Mouse (Mus musculus): ENCODE results near the gene Uqcrc2.

DNA sequence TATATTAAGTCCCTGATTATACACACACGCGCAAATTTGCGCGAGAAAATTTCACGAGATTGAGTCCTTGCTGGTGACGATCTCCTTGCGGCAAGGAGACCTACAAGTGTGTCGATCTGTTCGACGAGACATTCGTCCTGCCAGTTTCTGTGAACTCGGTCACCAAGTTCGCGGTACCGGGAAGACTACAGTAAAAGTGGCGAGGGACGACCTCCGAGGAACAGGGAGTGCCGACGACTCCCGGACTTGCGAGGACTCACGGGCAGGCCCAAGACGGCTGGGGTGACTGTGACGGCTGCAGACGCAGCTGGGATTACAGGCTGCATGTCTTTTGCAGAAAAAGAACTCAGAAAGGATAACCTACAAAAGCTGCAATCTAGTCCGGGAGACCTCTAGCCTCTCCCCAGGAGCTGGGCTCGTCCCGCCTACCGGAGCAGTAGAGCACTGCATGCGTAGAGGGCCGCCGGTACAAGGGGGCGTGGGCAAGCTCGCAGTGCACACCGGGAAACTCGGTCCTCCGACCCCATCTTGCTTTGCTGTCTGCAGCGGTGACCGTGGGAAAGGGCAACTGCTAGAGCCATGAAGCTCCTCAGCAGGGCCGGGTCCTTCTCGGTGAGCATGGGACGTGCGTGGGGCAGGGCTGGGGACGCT is at the start of gene Uqcrc2:
- TF ChIP-seq CTCF (IDR thresholded peaks at IDR 0.05; ENCODE audit: low read depth, low read length) (0 out of 2 replicates have a peak, but pooled peaks have one; percentile 32), TAL1 (conservative IDR thresholded peaks at IDR 0.05; ENCODE audit: low read depth, low read length) (no peak), GATA1 (IDR thresholded peaks at IDR 0.05; ENCODE audit: borderline replicate concordance, low read length) (no peak)

All from G1E (cell line).